Mouse (Mus musculus) cerebellum, postnatal 10 days (tissue): ENCODE results near the gene Angel1.
A peak's percentile ranks its signal among the peaks of the same experiment; 100 is the strongest.

Experiments
- DNase-seq, 2 experiments: peaks; one replicate each; pipeline ENCODE4 v3.0.0; 2021; ENCODE audit warnings: mixed read lengths in 2 of 2

The Angel1 gene

DNA sequence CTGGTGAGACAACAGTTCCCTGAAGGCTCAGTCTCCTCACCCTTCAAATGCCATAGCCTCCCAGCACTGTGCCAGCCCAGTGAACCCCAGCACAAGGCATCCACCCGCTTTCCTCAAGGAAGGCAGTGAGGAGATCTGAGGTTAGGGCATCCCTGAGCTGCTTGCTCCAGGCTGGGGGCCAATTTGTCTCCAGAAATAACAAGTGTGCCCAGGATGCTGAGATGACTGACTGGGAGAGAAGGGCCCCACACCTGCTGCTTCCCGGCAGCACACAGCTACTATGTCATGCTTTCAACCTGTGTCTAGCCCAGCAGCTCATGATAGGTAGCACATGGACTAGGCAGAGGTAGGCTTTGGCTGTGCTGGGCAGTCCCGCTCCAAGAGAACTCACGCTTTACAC lies 24.8 kb downstream of the Angel1 start:
- DNase-seq = peak; percentile 55 to 60

DNA sequence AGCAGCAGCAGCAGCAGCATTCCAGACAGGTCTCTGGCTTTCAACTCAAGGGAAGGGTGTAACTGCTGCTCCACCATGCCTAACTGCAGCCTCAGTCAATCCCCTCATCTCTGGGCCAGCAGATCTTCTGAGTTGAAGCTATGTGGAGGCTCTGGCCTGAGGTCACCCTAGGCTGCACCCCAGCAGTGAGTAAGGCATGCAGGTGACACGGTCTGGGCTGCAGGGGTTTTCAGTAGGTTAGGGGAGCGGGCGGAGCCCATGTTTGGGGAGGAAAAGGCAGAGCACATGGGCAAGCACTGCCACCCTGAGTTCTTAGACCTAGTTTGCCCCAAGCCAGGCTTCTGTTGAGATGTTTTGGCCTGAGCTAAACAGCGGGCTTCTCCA lies 25.3 kb downstream of the Angel1 start:
- DNase-seq = peak in 1 of 2 experiments; percentile 41

DNA sequence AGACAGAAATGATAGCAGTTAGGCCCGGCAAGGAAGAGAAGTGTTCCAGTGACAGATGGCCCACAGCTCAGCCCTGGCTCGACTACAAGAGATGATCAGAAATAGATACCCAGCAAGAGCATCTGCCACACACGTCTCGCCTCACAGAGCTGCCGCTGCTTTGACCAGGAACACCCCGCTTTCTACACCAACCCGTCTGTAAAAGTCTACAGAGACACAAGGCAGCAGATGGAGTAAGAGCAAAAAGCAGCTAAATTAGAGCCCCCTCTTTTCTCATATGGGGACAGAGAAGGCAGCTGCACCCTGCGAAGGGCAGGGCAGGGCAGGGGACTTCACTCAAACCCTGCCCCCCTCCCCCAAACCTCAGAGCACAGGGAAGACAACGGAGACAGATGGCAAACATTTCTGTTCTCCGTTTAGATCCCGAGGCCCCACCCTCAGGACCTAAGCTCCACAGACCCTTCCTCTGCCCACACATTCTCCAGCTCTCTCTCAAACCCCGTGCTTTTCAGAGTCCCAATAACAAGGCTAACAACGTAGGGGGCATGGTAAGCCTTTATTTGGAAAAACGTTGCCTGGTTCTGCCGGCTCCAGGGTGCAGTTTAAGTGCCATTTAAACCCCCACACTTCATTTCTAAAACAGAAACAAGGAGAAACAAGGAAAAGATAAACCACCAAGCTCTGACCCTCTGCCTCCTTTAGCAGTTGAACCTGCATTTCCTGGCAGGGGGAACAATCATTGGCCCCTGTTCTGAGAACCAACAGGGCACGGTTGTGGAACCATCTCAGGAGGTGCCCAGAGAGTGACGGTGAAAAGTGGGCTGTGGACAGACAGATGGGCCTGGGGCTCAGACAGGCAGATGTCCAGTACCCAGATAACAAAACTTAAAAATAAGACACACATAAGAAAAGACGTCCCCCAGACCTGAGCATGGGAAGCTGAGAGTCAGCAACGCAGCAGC lies 26.0 kb downstream of the Angel1 start:
- DNase-seq = peak; percentile 93 to 94

DNA sequence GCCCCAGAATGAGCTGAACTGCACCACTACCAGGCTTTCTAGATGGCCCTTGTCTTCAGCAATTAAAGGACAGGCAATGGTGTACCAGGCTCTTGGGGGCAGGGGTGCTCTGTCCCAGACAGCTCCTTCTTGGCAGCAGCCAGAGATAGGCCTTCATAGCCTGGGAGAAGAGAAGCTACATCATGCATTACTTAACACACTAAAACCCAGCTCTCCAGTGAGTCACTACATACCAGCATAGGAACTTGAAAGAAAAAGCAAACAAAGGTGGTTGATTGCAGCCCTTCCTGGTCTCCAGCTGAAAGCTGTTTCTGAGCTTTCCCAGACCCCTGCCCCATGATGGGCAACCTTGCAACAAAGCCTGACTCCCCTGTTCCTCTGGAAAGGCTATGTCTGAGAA lies 27.7 kb downstream of the Angel1 start:
- DNase-seq = peak; percentile 22 to 39

DNA sequence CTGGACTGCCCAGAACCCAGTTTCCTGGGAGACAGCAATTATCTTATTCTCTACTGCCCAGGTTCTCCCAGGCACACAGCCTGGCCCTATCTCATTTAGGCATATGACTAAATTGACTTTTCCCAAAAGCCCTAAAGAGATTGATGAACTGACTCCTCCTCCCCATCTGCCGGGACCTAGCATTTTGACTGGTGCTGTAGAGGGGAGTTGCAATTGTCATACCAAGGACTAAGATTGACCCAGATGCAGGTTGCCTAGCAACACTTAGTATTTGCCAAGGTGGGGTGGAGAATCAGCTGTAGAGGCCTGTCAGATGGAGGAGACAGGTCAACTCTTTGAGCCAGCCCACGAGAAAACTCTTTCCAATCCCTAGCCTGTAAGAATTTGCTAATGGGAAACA lies 28.3 kb downstream of the Angel1 start:
- DNase-seq = peak; percentile 54 to 66

DNA sequence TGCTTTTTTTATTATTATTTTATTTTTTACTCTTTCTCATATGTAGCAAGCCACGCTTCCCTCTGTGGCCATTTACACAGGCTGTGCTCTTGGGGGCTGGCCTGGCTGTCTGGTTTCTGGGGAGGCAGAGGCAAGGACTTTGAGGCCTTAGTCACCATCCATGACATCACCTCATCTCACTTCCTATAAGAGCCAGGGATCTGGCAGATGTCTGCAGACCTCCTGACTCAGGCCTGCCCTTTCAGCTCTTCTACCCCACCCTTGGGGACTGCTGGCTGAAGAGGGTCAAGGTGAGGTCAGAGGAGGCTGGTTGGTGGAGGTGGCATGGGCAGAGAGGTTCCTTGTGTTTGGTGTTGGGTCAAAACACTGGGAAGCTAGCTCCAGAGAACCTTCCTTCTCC lies 31.8 kb downstream of the Angel1 start:
- DNase-seq = peak in 1 of 2 experiments; percentile 18

DNA sequence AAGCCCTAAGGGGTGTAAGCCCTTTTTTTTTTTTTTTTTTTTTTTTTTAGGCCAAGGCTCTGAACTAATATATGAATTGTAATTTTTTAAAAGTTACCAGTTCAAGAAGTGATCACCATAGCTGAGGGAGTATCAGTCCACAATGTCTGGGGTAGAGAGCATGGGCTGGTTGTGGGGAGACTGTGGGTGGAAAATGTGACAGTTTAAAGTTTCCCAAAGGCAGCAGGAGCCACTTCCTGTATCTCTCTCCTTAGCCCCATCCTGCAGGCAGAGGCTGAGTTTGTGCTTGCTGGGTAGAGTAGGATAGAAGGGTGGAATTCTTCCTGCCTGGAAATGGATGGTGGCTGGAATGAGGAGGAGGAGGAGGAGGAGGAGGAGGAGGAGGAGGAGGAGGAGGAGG lies 32.9 kb downstream of the Angel1 start:
- no peak for DNase-seq

DNA sequence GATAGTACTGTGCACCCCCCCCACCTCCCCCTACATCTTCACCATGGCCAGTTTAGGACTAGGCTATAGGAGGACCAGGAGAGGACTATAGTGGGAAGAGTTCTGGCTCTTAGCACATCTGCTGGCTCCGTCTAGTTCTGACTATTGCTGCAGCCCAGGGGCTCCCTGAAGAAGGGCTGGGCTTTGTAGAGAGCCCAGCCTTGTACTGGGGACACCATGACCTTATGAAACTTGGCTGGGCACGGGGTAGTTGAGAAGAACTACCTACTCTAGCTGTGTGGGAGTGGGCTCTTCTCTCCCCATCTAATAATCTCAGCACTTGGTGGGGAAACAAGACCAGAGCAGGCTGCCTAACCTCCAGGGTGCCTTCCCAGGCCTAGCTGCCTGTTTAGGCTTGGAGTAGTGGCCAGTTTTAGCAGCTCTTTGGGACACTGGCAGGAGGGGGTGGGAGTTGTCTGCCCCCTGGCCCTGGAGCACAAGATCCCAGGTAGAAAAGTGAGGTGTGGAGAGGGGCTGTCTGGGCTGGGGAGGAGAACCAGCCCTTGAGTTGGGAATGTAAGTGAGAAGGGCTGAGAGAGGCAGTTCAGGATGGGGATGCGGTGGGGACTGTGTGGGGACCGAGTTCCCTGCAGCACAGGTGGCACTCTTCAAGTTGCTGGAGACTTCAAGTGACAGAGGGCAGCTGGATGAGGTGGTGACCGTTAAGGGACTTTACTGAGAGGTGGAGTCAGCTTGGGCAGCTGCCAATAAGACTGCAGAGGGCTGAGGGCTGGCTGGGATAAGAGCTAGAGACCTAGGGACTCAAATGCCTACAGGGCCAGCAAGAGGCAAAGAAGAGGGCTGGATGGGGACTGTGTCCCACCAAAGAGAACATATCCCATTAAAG lies 33.5 kb downstream of the Angel1 start:
- peak; percentile 50 to 56 for DNase-seq

DNA sequence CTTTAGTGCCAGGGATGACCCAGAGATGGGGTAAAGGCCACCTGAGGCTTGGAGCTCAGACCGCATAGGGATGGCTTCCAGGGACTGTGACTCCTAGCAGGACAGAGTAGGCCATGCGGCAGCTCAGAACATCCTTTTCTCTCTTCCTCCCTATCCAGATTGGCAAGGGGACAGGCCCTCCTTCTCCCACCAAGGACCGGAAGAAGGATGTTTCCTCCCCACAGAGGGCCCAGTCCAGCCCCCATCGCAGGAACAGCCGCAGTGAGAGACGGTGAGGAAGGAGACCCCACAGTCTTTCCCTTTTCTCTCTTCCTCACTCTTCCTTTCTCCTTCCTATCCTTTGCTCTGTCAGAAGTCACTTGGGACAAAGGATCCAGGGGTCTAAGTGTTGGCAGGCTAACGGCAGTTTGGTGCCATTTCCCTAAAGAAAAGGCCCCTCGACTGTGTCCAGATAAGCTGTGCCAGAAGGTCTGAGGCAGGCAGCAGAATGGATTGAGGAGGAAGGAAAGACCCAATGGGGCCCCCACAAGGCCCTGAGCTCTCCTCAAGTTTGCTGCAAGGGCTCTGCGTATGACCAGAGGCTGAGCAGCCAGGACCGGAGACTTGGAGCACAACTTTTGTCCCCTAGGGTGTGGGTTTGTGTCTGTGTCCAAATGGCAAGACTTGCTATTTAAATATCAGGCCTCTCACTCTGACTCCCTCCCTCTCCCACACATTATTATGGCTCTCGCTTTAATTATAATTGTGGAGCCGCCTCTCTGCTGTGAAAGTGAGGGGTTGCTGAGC lies 35.4 kb downstream of the Angel1 start:
- peak; percentile 22 to 33 for DNase-seq

DNA sequence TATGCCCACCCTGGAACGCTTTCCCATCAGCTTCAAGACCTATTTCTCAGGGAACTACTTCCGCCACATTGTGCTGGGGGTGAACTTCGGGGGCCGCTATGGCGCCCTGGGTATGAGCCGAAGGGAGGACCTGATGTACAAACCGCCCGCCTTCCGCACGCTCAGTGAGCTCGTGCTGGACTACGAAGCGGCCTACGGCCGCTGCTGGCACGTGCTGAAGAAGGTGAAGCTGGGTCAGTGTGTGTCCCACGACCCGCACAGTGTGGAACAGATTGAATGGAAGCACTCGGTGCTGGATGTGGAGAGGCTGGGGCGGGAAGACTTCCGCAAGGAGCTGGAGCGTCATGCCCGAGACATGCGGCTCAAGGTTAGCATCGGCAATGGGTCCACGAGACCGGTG lies 37.3 kb downstream of the Angel1 start:
- DNase-seq = no peak

DNA sequence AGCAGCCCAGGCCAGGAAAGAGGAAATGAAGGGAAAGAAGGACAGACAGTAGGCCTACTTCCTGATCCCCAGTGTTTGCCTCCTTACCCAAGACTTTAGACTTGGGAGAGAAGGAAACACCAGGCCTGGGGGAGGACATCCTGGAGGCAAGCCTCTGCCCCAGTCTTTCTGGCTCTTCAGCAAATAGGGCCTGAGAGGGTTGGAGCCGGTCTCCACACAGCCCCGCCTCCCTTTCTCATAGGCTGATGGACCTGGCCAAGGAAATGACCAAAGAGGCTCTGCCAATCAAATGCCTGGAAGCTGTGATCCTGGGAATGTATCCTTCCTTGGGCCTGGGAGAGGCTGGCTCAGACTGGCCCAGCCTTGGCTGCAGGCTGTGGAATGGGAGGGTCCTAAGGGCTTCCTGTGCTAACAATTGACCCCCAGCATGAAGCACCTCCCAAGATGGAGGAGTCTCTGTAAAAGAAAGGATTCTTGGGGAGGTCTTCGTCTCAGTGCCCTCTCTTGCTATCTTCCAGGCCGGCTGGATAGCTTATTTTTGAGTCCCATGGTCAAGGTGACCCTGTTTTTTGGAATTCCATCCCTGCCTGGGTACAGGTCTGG lies 38.2 kb downstream of the Angel1 start:
- peak; percentile 67 to 69 for DNase-seq

DNA sequence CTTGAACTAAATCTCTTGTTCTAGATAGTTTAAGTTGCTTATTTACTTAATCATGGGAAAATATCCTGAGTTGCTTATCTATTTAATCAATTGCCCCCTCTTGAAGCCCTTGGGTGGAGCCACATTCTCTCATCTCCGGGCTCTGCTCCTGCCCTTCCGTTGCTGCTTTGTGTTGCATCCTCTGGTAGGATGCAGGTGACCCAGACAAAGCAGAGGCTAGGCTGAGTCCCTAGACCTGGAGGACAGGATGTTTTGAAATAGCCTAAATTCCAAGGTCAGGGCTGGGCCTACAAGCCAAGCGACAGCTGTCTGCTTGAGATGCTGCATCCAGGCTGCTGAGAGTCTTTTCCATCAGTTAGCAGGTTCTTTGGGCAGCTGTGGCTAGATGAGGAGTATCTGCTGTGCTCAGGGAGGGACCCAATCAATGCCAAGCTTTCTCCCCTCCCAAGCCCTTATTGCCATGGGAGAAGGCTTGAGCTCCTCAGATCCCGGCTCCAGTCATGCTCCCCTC lies 38.8 kb downstream of the Angel1 start:
- DNase-seq = peak in 1 of 2 experiments; percentile 20

DNA sequence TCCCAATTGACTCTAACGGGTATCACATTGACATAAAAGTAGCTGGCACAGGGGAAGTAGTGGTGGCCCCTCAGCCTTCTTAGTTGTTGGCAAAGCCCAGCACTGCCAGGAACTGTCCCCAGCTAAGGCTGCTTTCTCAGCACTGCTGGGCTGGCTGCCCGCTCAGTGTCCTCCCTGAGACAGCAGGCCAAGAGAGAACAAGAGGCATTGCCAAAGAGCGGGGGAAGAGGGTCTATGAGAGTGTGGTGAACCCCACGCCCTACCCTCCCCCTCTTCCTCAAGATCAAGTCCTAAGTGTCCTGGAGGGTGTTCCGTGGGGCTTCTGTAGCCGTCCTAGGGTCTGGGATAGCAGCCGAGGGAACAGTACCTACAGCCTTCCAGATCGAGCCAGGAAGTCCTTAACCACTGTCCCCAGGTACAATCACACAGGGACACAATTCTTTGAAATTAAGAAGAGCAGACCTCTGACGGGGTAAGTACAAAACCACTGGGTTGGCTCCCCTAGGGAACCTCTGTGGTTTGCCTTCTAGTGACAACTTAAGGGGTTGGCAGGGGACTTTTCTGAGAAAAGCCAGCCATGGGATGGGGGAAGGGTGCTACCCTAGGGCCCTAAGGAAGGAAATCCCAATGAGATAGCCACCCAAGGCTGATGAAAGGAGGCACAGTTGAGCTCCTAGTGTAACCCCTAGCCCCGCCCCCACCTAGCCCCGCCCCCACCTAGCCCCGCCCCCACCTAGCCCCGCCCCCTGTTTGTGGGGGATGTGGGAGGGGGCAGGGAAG lies 39.5 kb downstream of the Angel1 start:
- DNase-seq = peak; percentile 86 to 92

DNA sequence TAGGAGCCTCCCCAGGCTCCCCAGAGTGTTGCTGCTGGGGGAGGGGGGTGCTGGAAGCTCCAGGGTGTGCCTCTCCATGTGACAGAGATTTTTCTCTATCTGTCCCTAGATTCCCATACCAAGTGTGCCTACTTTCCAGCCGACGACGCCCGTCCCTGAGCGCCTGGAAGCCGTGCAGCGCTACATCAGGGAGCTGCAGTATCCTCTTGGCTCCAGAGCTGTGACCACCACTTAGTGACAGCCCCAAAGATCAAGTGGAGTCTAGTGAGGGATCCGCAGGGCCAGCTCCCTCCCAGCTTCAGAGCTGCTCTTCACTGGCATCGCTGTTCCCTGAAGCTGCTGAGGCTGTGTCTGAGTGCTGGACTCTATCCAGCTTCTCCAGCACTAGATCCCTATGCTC lies 41.0 kb downstream of the Angel1 start:
- DNase-seq = peak; percentile 64 to 66

DNA sequence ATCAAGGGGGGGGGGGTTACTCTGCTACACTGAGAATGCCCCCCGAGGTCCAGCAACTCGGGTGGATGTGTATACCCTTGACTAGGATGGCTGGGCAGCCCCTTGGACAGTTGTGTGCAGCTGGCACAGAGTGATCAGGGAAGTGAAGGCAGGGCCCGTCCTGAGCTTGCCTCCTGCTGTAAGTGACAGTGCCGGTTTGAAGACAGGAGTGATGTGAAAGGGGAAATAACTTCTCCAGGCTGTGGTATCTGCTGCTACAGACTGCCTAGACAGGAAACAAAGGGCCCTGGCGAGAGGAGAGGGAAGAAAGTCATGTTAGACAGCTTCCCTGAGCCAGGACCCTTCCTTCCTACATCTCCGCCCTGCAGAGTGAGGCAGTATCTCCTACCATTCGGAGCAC lies 42.6 kb downstream of the Angel1 start:
- DNase-seq = no peak

DNA sequence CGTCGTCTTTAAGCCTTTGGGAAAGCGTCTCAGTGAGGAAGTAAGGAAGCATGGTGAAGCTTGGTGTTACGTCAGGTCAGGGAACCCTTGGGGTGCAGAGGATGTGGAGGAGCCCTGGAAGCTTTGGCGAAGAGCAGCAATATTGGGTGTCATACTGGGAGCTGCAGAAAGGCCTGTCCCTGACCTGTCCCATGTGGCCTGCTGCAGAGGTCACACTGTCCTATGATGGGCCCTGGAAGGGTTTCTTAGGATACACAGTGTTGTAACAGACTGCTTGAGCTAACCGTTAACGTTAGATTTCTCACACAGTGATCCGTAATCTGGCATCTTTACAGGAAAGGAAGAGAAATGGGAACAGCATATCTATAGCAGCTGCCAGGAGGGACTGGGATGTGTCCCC lies 44.1 kb downstream of the Angel1 start:
- DNase-seq = peak in 1 of 2 experiments; percentile 27

DNA sequence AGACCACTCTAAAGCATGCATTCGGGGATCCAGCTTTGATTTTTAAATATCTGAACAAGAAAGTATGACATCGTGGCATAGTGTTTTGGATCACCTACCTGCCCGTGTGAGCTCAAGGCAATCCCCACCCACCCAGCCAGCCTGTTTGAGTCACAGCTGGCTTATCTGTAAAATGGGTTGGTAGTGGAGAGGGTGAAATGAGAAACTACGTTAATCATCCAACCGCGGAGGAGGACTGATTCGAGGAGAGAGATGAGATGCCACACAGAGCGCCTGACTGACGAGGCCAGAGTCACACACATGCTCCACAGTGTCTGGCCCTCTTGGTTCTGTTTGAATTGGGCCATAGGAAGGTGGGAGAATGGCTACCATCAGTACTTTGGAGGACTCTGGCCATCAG lies 44.6 kb downstream of the Angel1 start:
- DNase-seq = peak in 1 of 2 experiments; percentile 34

DNA sequence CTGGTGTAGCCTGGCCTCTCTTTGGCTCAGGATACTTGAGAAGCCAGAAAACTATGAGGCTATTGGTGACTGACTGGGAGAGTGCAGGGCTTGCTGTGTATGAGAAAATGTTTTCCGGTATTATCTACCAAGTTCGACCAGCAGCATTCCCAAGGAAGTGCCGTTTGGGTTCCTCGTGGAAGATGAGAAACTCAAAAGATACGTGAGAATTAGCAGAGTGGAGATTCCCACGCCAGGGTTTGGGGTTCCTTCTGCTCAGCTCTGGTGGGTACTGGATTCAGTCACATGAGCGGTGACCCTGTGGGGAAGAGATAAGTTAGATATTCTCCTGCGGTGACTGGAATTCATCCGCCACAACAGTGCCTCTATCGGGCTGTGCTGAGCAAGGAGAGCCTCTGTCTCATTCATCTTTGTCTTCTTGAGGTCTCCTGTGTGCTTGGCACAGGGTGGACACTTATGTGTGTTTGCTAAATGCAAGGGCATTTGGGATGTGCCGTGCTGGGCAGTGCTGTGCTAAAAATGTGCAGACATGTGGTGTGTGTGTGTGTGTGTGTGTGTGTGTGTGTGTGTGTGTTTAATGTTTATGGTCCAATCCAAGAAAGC lies 45.6 kb downstream of the Angel1 start:
- peak; percentile 69 to 70 for DNase-seq

DNA sequence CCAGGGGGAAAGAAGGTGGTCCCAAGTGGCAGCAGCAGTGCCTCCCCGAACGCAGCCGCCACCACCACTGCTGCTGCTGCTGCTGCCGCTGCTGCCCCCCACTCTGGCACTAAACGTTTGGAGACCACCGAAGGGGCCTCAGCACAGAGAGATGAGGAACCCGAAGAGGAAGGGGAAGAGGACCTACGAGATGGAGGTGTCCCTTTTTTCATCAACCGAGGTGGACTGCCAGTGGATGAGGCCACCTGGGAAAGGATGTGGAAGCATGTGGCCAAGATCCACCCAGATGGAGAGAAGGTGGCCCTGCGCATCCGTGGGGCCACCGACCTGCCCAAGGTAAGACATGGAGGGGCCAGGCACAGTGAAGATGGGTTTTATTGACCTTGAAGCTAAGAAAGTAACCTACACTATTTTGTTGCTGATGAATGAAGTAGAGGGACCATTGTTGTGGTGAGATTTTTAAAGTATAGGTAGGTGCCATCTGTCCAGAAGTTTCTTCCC lies 46.2 kb downstream of the Angel1 start:
- DNase-seq = peak in 1 of 2 experiments; percentile 57

DNA sequence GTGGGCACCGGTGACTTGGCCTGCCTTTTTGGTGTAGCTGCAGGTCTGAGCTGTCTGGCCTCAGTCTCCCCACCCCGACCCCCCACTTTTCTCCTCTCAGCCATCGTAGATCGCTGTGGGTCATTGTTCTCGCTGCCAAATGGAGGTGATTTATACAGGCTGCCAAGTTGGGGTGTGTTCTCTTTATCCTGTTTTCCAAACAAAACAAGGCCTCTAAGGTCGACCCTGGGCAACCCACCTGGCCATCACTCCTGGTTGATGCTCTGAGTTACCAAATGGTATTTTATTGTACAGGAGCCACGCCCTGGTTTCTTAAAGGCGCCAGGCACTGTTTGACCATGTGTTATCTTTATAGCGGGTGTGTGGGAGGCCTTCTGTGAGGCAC lies 46.7 kb downstream of the Angel1 start:
- peak; percentile 65 to 70 for DNase-seq
